ENCODE assay signal across 8 mouse cellular contexts in genomic region chr7:17017036-17017435, GRCm38 (mm10). TPM values are rescaled to one million over a fixed set of nuclear protein-coding genes. Genes with fewer than 3 reads are reported as not detected.
DNase-seq lines count a peak whose midpoint lies in the region; ATAC-seq lines count a peak whose summit lies in the region.

No protein-coding gene starts in this region.

- no peak overlapping the region for H3K9ac ChIP-seq in limb, embryonic 13.5 days
- H3K9ac ChIP-seq in heart, embryonic 11.5 days (ENCODE audit: low read depth, low read length) = no peak overlapping the region
- H3K9ac ChIP-seq in liver, embryonic 12.5 days = no peak overlapping the region

- H3K4me1 ChIP-seq in limb, embryonic 13.5 days = no peaks in the 10 kb centered on the region
- no peaks in the 10 kb centered on the region for H3K4me1 ChIP-seq in limb, embryonic 10.5 days
- H3K4me1 ChIP-seq in heart, embryonic 11.5 days (ENCODE audit: control insufficient read depth, insufficient read depth, low read length) = peaks cover 2% of the 10 kb centered on the region; the same call in 1 of the 2 replicates
- peaks cover 39% of the 10 kb centered on the region for H3K4me1 ChIP-seq in liver, embryonic 12.5 days

- no peak for DNase-seq in limb, embryonic 10.5 days (ENCODE audit: low spot score)
- peak; percentile 94 to 97 for DNase-seq in kidney, postnatal 25 days
- peak; percentile 95 to 97 for DNase-seq in right cerebral cortex, adult 2 months (ENCODE audit: low spot score in 2 of 2)
- no peak for DNase-seq in spleen, adult 18-20 months

- no peaks in the 10 kb centered on the region for H3K9me3 ChIP-seq in limb, embryonic 13.5 days
- no peaks in the 10 kb centered on the region for H3K9me3 ChIP-seq in limb, embryonic 10.5 days (replicated peaks)
- H3K9me3 ChIP-seq in heart, embryonic 11.5 days (replicated peaks; ENCODE audit: control insufficient read depth, low read length) = no peaks in the 10 kb centered on the region
- H3K9me3 ChIP-seq in liver, embryonic 12.5 days (replicated peaks) = no peaks in the 10 kb centered on the region

- peaks cover 96% of the 10 kb centered on the region for H3K36me3 ChIP-seq in limb, embryonic 13.5 days
- peaks cover 97% of the 10 kb centered on the region for H3K36me3 ChIP-seq in limb, embryonic 10.5 days
- peaks cover 62% of the 10 kb centered on the region for H3K36me3 ChIP-seq in heart, embryonic 11.5 days (ENCODE audit: control insufficient read depth, insufficient read depth, low read length)
- peaks cover 96% of the 10 kb centered on the region for H3K36me3 ChIP-seq in liver, embryonic 12.5 days

- WGBS in limb, embryonic 13.5 days = 78% methylated on average over 1 of the region's 1 CpGs
- WGBS in limb, embryonic 10.5 days = 100% methylated on average over 1 of the region's 1 CpGs
- WGBS in heart, embryonic 11.5 days (ENCODE audit: insufficient replicate concordance) = 68% methylated on average over 1 of the region's 1 CpGs
- WGBS in liver, embryonic 12.5 days (ENCODE audit: insufficient replicate concordance) = 81% methylated on average over 1 of the region's 1 CpGs

- no peak overlapping the region for H3K4me3 ChIP-seq in limb, embryonic 13.5 days
- no peak overlapping the region for H3K4me3 ChIP-seq in limb, embryonic 10.5 days
- no peak overlapping the region for H3K4me3 ChIP-seq in heart, embryonic 11.5 days (ENCODE audit: low read depth, low read length)
- H3K4me3 ChIP-seq in liver, embryonic 12.5 days = no peak overlapping the region

- ATAC-seq in limb, embryonic 13.5 days (ENCODE audit: low FRiP score, low read depth) = peak; percentile 62
- ATAC-seq in common myeloid progenitor, adult 5-6 weeks (replicated peaks; ENCODE audit: low read depth, poor library complexity, severe bottlenecking) = peak; percentile 88
- 0 out of 2 replicates have a peak, but pooled peaks have one; percentile 11 for ATAC-seq in heart, embryonic 11.5 days (replicated peaks; ENCODE audit: insufficient number of reproducible peaks, low FRiP score, low TSS enrichment)
- ATAC-seq in liver, embryonic 12.5 days = peak; percentile 40; the same call in 1 of the 2 replicates

- H3K27ac ChIP-seq in limb, embryonic 13.5 days = no peak overlapping the region
- H3K27ac ChIP-seq in limb, embryonic 10.5 days = no peak overlapping the region
- H3K27ac ChIP-seq in heart, embryonic 11.5 days (ENCODE audit: low read depth, low read length) = no peak overlapping the region
- H3K27ac ChIP-seq in liver, embryonic 12.5 days = no peak overlapping the region

- no peak overlapping the region for H3K4me2 ChIP-seq in limb, embryonic 13.5 days (replicated peaks)
- no peak overlapping the region for H3K4me2 ChIP-seq in heart, embryonic 11.5 days
- H3K4me2 ChIP-seq in liver, embryonic 12.5 days = no peak overlapping the region

- H3K27me3 ChIP-seq in limb, embryonic 13.5 days = no peaks in the 10 kb centered on the region
- H3K27me3 ChIP-seq in limb, embryonic 10.5 days (ENCODE audit: low read depth, poor library complexity, severe bottlenecking) = no peaks in the 10 kb centered on the region
- H3K27me3 ChIP-seq in heart, embryonic 11.5 days (ENCODE audit: control insufficient read depth, insufficient read depth, low read length) = no peaks in the 10 kb centered on the region
- no peaks in the 10 kb centered on the region for H3K27me3 ChIP-seq in liver, embryonic 12.5 days (replicated peaks)

RNA-seq across cellular contexts. Expression of gene Ppp5c, which starts 10.7 kb away (rescaled TPM):
- polyA plus RNA-seq in limb, embryonic 13.5 days (2015; fragmentation: Nextera tagmentation; extraction: Ambion mirVana) = 115 and 118 TPM in 2 replicates
- polyA plus RNA-seq in limb, embryonic 10.5 days (2016; fragmentation: Nextera tagmentation; extraction: Ambion mirVana) = 149 and 158 TPM in 2 replicates
- total RNA-seq in common myeloid progenitor, adult 5-6 weeks (2017) = 75.0 and 99.0 TPM in 2 replicates
- polyA plus RNA-seq in heart, embryonic 11.5 days (2014; fragmentation: Nextera tagmentation; extraction: Ambion mirVana) = 87.0 and 95.3 TPM in 2 replicates
- polyA plus RNA-seq in liver, embryonic 12.5 days (2016; fragmentation: Nextera tagmentation; extraction: Ambion mirVana) = 70.3 and 75.2 TPM in 2 replicates

RNA-seq across cellular contexts. Expression of gene Ccdc8, which starts 24.5 kb away (rescaled TPM):
- 33.0 and 33.1 TPM in 2 replicates for polyA plus RNA-seq in limb, embryonic 13.5 days (2015; fragmentation: Nextera tagmentation; extraction: Ambion mirVana)
- 13.7 and 13.8 TPM in 2 replicates for polyA plus RNA-seq in limb, embryonic 10.5 days (2016; fragmentation: Nextera tagmentation; extraction: Ambion mirVana)
- 6.5 and 8.2 TPM in 2 replicates for total RNA-seq in common myeloid progenitor, adult 5-6 weeks (2017)
- polyA plus RNA-seq in heart, embryonic 11.5 days (2014; fragmentation: Nextera tagmentation; extraction: Ambion mirVana) = 22.6 and 36.1 TPM in 2 replicates
- polyA plus RNA-seq in liver, embryonic 12.5 days (2016; fragmentation: Nextera tagmentation; extraction: Ambion mirVana) = 3.8 and 3.9 TPM in 2 replicates

RNA-seq across cellular contexts. Expression of gene Gm42372, which starts 34.1 kb away (rescaled TPM):
- 0.27 and 0.31 TPM in 2 replicates for polyA plus RNA-seq in limb, embryonic 13.5 days (2015; fragmentation: Nextera tagmentation; extraction: Ambion mirVana)
- 0.96 and 0.98 TPM in 2 replicates for polyA plus RNA-seq in limb, embryonic 10.5 days (2016; fragmentation: Nextera tagmentation; extraction: Ambion mirVana)
- 0.37 TPM in 1 of 2 replicates, not detected in the other for total RNA-seq in common myeloid progenitor, adult 5-6 weeks (2017)
- polyA plus RNA-seq in heart, embryonic 11.5 days (2014; fragmentation: Nextera tagmentation; extraction: Ambion mirVana) = 0.20 TPM in 2 replicates
- polyA plus RNA-seq in liver, embryonic 12.5 days (2016; fragmentation: Nextera tagmentation; extraction: Ambion mirVana) = 0.07 TPM in 2 replicates

RNA-seq across cellular contexts. Expression of gene Hif3a, which starts 45.2 kb away (rescaled TPM):
- polyA plus RNA-seq in limb, embryonic 13.5 days (2015; fragmentation: Nextera tagmentation; extraction: Ambion mirVana) = 12.9 and 14.9 TPM in 2 replicates
- 5.9 and 7.4 TPM in 2 replicates for polyA plus RNA-seq in limb, embryonic 10.5 days (2016; fragmentation: Nextera tagmentation; extraction: Ambion mirVana)
- 0.82 and 2.2 TPM in 2 replicates for total RNA-seq in common myeloid progenitor, adult 5-6 weeks (2017)
- 31.6 and 37.2 TPM in 2 replicates for polyA plus RNA-seq in heart, embryonic 11.5 days (2014; fragmentation: Nextera tagmentation; extraction: Ambion mirVana)
- 21.1 and 22.6 TPM in 2 replicates for polyA plus RNA-seq in liver, embryonic 12.5 days (2016; fragmentation: Nextera tagmentation; extraction: Ambion mirVana)

RNA-seq across cellular contexts. Expression of gene Psg16, which starts 56.8 kb away (rescaled TPM):
- 0.06 and 0.17 TPM in 2 replicates for polyA plus RNA-seq in limb, embryonic 13.5 days (2015; fragmentation: Nextera tagmentation; extraction: Ambion mirVana)
- polyA plus RNA-seq in limb, embryonic 10.5 days (2016; fragmentation: Nextera tagmentation; extraction: Ambion mirVana) = 0.05 and 0.06 TPM in 2 replicates
- total RNA-seq in common myeloid progenitor, adult 5-6 weeks (2017) = 1.0 TPM in 1 of 2 replicates, not detected in the other
- polyA plus RNA-seq in heart, embryonic 11.5 days (2014; fragmentation: Nextera tagmentation; extraction: Ambion mirVana) = 0.06 and 0.09 TPM in 2 replicates
- polyA plus RNA-seq in liver, embryonic 12.5 days (2016; fragmentation: Nextera tagmentation; extraction: Ambion mirVana) = 0.06 and 0.13 TPM in 2 replicates

Comparison
In these comparisons a context has a peak if more than half of its experiments do, and no peak if none do; other contexts are left out.
1. ATAC-seq: peak in every context shown above with its lines; median percentile 88 in common myeloid progenitor, adult 5-6 weeks; 62 in limb, embryonic 13.5 days; 40 in liver, embryonic 12.5 days; 11 in heart, embryonic 11.5 days.
2. DNase-seq: peak in kidney, postnatal 25 days (2 of 2) and right cerebral cortex, adult 2 months (2 of 2); none in limb, embryonic 10.5 days (single experiment) and spleen, adult 18-20 months (0 of 2).